Mouse (Mus musculus) stomach, embryonic 15.5 days (tissue): ENCODE data around the gene Wnt1. TPM values are rescaled to one million over a fixed set of nuclear protein-coding genes. Genes with fewer than 3 reads are reported as not detected.

Experiments
- polyA plus RNA-seq: library from polyadenylated mRNA; unstranded; fragments of >200 nt; fragmentation: Nextera tagmentation; extraction: Ambion mirVana; gene quantifications from 2 replicates; pipeline ENCODE4 v1.2.1, GENCODE M21; 2015

Wnt1 gene
- polyA plus RNA-seq, 1 experiment from 2014 or later = not detected

Other genes starting within 250 kb of the Wnt1 start
- gene Ccnt1, start 218.9 kb upstream of the Wnt1 start, polyA plus RNA-seq = 46.7 and 48.6 TPM in 2 replicates
- 0.43 TPM in 1 of 2 replicates, not detected in the other for gene 4930415O20Rik, start 218.9 kb upstream of the Wnt1 start, polyA plus RNA-seq
- 21.9 and 22.5 TPM in 2 replicates for gene Adcy6, start 179.8 kb upstream of the Wnt1 start, polyA plus RNA-seq
- gene Cacnb3, start 159.0 kb upstream of the Wnt1 start, polyA plus RNA-seq = 29.0 and 32.2 TPM in 2 replicates
- gene Ddx23, start 127.0 kb upstream of the Wnt1 start, polyA plus RNA-seq = 22.9 and 26.8 TPM in 2 replicates
- gene Rnd1, start 112.4 kb upstream of the Wnt1 start, polyA plus RNA-seq = 1.3 and 1.4 TPM in 2 replicates
- gene Ccdc65, start 81.7 kb upstream of the Wnt1 start, polyA plus RNA-seq = 0.84 and 1.1 TPM in 2 replicates
- 112 and 123 TPM in 2 replicates for gene Fkbp11, start 61.7 kb upstream of the Wnt1 start, polyA plus RNA-seq
- gene Arf3, start 26.6 kb upstream of the Wnt1 start, polyA plus RNA-seq = 41.6 and 45.2 TPM in 2 replicates
- gene Wnt10b, start 11.7 kb upstream of the Wnt1 start, polyA plus RNA-seq = 0.08 TPM in 1 of 2 replicates, not detected in the other
- not detected in 2 replicates for gene Ddn, start 19.6 kb downstream of the Wnt1 start, polyA plus RNA-seq
- 82.4 and 85.6 TPM in 2 replicates for gene Prkag1, start 41.7 kb downstream of the Wnt1 start, polyA plus RNA-seq
- 10.6 and 11.6 TPM in 2 replicates for gene Kmt2d, start 81.3 kb downstream of the Wnt1 start, polyA plus RNA-seq
- gene Rhebl1, start 104.7 kb downstream of the Wnt1 start, polyA plus RNA-seq = 8.6 and 8.8 TPM in 2 replicates
- 0.71 and 1.0 TPM in 2 replicates for gene Dhh, start 108.7 kb downstream of the Wnt1 start, polyA plus RNA-seq
- 14.5 TPM in 2 replicates for gene Lmbr1l, start 128.4 kb downstream of the Wnt1 start, polyA plus RNA-seq
- 1,197 and 1,299 TPM in 2 replicates for gene Tuba1b, start 144.7 kb downstream of the Wnt1 start, polyA plus RNA-seq
- not detected in 2 replicates for gene Gm49450, start 163.7 kb downstream of the Wnt1 start, polyA plus RNA-seq
- gene Tuba1a, start 163.8 kb downstream of the Wnt1 start, polyA plus RNA-seq = 915 and 964 TPM in 2 replicates
- gene Tuba1c, start 240.0 kb downstream of the Wnt1 start, polyA plus RNA-seq = 196 and 204 TPM in 2 replicates